Mouse (Mus musculus) fibroblast of lung, adult 2 months (primary cell): Measurements from ENCODE around the gene Efnb1.
"Not testable (repeated sequence)": the region's sequence is repeated elsewhere in the genome, so short reads cannot be mapped to it uniquely, and the experiment has no call there.

Source experiments
- DNase-seq: peaks from one replicate; pipeline ENCODE4 v3.0.0-alpha.2; 2011; ENCODE audit warnings: low read depth

The Efnb1 gene

DNA sequence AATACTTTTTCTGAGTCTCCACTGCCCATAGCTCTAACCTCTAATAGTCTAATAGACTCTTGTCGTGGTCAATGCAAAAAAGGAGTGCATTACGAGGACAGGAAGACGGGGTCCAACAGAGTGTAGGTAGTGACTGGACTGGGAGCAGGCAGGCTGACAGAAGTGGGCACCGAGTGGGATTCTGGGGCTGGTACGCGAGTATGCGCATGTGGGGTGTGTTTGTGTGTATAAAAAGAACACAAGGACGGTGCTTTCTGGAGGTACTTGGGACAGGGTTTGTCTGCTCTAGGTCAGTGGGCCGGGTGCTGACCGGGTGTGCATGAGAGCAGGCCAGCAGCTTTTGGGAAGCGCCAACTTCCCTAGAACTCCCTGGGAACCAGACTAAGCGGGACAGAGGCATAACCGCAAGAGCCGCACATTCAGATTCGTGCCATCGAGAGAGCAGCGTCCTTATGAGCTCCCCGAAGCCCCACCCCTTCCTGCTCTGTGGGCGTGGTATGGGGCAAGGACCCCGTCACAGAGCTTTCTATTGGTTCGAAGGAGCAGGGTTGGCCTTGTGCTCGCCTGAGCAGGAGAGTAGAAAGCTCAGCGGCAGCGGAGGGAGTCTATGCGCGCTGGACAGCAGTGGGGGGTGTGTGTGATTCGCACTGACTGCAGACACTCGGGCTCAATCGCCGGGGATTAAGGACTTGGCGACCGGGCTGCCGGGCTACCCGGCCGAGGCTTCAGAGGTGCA, at the start of gene Efnb1:
Efnb1 (plus strand) TSS at position 608 of the 736 bp plus-strand sequence.
- peak; percentile 85 for DNase-seq

DNA sequence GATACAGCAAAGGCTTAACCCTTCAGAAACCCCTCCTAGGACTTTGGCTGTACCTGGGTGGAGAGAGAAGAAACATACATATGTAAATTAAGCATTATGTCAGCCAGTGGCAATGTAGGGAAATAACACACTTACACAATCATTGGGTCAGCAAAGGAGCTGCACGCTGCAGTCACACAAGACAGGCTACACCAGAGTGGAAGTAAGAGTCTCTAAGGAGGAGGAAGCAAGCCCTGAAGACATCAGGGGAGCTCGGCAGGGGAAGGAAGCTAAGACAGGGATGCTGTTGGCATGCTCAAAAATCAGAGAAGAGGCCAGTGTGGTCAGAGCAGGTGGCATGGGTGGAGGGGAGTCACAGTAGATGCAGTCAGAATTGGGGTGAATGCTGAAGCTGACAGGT, 43.2 kb upstream of the Efnb1 start:
- no peak for DNase-seq

DNA sequence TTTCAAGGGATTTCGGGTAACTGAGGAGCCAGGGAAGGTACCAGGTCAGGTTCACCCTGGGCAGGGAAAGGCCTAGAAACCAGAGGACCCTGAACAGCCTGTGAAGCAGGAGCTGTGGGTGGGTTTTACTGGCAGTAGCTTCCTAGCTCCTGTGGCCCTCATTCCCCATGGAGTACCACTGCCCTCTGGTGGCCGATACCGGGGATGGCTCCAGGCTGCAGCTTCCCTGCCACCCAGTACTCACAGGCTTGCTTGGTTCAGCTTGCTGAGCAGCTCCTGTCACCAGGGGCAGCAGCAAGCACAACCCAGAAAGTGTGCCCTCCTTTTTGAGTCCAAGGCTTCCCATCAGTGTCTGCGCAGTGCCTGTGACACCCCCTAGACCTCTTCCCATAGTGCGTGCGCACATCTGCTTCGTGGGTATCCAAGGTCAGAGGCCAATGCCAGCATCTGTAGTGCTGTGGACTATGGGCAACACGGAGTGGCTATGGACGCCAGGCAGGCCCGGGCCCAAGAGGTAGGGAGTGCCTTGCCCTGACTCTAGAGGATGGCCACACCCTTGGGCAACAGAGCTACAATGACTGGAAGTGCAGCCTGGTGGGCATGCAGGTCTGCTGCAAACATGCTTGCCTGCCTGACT, 24.7 kb upstream of the Efnb1 start:
- DNase-seq: not testable (repeated sequence)

DNA sequence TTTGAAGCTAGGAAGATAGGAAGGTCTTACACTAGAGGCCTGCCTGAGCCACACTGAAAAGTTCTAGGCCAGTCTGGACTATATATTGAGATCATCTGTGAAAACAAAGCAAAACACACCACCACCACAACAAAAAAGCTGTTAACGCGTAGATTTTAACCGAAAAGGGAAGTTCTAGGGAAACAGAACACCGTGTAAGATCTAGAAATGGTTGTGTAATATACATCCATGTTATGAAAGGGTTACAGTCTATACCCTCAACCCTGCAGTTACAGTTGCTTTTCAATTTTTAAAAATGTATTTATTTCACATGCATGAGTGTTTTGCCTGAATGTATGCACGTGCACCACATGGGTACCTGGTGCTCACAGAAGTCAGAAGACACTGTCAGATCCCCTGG, 16.4 kb upstream of the Efnb1 start:
- no peak for DNase-seq

DNA sequence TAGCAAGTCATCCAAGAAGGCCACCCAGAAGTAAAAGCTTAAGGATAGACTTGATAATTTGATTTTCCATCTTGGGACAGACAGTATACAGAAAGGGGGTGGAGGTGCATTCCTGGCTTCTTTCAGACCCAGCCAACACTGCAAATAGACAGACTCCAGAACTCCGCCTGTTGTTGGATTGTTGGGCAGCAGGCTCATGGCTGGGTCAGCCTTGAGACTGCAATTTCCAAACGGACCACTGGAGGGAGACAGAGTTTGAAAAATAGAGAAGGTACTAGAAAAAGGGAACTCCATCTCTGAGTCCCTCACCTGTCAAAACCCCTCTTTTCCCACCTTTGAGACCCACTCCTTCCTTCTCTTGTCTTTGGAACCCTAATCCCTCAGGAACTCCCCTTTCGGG, 5.9 kb upstream of the Efnb1 start:
- DNase-seq: no peak

DNA sequence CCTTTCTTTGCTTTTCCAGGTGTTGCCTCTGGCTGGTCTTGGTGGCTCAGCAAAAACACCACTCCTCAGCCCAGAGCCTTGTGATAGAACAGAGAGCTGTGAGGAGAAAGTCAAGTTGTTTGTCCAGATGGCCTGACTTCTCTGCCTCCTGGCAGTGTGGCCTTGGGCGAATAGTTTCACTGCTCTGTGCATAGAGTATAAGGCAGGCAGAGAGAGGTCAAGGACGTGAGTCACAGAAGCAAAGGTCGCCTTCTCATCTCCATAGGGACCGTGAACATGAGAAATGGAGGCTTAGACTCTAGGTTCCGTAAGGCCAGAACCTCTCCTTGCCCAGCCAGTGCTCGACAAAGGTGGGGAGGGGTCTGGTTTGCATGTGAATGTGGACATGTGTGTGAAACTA, 3.4 kb upstream of the Efnb1 start:
- no peak for DNase-seq

DNA sequence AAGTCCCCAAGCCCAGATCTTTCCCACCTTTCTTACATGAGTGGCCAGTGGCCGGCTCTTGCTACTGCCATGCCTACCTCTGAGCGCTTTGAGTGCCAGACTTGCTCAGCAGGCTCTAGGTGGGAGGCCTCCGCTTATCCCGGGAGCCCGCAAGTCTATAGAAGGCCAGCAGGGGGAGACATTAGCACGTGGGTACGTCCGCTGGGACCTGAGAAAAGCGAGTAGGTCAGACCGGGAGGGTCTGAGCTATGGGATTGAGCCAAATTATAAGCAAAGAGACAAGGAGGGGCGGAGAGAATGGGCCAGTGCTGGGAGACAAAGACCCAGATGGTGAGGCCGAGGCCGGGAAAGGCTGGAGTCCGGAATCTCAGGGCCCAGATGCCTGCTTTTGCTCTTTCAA, 1.0 kb upstream of the Efnb1 start:
- no peak for DNase-seq

DNA sequence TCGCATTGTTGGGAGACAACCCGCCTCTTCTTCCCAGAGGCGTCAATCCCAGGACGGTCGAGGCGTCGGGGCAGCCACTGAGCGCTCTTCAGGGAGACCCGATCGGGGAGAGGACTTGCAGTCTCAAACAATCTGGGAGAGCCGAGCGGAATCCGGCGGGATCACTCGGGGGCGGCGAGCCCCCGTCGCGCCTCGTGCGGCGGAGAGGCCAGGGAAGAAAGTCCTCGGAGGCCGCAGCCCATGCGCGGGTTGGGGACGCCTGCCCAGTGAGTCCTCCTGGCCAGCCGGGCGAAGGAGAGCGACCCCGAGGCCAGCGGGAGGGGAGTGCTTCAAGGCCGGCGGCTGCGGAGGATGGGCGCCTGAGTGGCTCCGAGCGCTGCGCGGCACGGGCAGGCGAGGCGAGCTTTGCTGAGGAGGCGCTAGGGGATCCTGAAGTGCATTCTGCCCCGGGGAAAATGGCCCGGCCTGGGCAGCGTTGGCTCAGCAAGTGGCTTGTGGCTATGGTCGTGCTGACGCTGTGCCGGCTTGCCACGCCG, 569 bp downstream of the Efnb1 start:
- DNase-seq: no peak

DNA sequence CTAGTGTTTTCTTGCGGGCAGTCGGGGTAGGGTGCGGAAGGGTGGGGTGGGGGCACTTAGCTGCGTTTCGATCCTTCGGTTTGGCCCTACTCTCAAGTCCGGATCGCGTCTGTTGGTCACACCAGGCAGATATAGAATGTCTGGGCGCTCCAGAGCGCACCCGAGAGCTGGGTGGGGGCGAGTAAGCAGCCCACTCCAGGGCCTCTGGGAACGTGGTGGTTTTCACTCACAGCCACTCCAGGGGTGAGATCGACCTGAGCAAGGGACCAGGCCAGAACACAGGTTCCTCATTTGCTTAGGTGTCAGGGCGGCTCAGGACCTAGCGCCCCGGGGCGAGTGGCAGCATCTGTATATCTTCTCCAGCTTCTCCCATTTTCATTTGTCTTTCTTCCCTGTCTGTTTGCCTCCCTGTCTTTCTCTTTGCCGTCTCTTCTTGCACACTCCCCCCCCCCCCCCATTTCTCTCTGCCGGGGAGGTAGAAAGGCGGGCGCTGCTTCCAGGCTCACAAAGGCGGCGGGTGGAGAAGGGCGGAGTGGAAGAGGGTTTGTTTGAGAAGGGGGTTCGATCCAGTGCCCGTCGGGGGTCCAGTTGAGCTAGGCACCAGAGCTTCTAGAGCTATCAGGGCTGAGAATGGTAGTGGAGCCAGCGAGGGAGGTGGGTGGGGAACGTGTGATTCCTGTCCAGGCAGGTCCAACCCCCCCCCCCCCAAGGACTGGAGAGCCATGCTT, 1.4 kb downstream of the Efnb1 start:
- no peak for DNase-seq

DNA sequence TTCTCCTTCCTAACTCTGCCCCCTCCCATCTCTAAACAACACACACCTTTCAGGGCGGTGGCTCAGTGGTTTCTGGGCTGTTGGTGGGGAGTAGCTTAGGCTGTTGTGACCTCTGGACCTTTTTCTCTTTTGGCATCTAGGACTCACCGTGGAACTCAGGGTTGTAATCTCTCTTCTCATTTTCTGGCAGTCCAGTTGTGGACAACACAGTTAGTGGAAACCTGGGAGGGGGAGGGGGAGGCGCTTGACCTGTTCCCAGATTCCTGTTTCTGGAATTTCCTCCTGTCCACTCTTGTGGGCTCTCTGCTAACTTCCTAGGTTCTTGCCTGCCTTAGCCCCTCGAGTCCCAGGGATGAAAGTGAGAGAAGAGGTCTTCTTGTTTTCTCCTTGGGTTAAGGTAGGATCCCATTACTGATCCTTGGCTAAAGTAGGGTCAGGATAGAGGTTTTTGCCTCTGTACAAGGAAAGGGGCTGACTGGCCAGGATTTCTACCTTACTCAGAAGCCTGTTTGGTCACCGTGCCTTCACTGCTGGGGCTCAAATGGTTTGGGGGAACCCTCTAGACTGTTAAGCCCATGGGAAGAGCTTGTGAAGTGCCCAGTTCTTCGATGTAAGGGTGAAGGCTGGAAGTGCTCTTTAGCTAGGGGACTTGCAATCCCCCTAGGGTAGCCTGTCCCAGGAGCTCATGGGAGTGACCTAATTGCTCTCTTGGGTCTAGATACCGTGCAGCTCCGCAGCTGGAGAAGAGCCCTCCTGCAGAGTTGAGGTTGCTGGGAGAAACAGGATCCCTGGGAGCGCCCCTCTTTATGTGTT, 2.2 kb downstream of the Efnb1 start:
- no peak for DNase-seq

DNA sequence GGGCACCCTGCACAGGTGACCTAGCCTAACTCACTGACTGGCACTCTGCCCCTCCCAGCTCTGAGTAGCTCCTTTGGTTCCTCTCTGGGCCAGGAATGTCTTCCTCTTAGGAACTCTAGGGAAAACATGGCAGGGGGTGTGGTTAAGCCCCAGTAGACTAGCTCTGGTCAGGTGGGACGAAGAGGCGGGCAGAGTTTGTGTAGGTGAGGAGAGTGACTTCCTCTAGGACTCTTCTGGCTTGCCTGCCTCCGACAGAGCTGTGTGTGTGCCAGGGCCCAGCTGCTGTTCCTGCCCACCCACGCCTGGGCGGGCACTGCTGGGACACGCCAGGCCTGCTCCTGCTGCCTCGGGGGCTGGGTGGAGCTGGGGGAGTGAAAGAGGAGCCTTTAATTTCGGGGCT, 5.1 kb downstream of the Efnb1 start:
- DNase-seq: no peak

DNA sequence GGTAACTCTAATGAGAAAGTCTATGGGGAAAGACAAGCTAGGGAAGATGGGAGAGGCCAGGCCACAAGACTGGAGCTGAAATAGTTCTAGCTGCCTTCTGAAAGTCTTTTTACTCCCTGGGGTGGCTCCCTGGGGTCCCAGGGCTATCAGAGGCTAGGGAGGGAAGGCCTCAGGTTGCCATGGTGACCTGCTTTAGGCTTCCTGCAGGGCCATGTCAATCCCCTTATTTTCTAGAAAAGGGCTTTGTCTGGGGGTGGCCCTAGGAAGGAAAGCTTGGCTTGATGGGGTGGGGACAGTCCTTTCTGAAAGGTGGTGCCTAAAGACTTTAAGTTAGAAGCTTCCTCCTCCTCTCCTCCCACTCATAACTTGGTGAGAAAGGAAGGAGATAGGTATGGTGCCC, 6.0 kb downstream of the Efnb1 start:
- DNase-seq: no peak

DNA sequence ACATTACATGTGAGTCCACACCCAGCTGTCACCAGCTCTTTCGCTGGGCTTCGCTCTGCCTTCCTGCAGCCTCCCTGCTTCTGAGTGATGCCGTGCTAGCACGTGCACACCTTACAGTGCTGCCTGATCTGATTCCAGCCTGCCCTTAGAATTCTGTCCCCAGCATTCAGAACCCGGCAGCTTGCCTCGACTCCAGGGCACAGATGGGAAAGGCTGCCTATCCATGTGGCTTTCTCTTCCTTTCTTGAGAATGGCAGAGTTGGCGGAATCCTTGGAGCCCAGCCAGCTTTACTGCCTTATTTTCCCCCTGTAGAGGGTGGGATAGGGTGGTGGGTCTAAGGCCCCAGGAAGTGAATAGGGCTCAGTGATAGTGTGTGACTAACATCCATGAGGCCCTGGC, 9.6 kb downstream of the Efnb1 start:
- DNase-seq: no peak

DNA sequence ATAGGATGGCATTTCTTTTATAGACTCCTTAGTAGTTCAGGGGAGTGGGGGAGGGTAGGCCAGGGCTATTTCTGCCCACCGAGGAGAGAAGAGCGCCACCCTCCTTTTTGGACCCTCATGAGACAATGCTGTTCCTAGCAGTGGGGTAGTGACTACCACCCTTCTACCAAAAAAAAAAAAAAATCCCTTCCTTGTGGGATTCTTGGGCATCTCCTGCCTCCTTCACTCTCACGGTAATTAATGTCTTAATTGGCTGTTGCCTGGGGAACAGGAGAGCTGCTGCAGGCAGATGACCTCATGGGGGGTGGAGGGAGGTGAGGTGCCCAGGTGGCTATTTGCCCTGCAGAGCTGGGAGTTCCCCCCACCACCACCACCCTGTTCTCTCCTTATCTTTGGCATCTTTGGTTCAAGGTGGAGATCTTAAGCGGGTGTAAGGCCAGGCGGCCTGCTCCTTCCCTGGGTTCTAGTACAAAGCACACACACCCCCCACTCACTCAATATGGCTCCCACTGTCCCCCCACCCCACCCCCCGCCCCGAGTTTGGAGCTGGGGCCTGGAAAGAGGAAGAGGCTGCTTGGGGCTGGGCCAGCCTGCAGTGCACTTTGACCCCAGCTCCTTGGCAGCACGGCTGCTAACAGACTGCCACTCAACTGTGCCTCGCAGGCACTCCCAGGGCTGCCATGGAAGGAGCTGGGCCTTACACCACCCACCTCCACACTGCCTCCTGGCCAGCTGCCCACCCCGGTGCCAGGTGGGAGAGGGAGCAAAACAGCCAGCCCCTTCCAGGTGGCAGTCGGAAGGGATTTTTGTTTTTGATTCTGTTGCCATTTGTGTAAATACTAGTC, 12.4 kb downstream of the Efnb1 start:
- no peak for DNase-seq

DNA sequence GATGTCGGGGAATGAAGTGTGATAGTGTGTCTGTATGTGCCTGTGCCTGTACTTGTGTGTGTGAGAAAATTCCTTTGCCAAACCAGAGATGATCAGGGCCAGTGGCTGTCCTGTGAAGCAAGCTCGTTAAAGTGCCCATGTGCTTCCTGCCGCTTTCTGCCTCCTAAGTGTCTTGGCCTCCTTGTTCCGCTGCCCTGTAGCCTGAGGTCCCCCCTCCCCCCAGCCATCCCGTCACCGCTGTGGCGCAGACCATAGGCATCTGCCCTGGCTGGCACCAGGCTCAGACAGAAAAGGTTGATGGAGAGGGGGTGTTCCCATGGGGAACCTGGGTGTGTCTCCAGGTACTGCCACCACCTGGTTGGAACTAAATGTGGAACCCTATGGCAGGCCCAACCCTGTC, 13.1 kb downstream of the Efnb1 start:
- DNase-seq: no peak

DNA sequence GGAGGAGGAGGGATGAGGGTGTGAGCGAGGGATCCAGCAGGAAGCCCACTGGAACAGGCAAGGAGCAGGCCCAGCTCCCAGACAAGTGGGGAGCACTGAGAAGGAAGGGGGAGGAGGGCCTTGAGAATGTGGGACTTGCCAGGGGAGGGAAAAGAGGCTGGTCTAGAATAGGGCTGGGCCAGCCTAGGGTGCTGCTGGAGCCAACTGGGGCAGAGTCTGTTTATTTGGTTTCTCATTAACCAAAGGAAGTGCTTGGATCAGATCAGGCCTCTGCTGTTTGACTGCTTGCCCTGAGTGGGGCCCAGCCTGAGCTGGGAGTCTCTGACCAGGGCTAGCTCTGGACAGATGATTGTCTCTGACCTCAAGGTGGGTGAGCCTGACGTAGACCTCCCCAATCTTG, 14.0 kb downstream of the Efnb1 start:
- no peak for DNase-seq

DNA sequence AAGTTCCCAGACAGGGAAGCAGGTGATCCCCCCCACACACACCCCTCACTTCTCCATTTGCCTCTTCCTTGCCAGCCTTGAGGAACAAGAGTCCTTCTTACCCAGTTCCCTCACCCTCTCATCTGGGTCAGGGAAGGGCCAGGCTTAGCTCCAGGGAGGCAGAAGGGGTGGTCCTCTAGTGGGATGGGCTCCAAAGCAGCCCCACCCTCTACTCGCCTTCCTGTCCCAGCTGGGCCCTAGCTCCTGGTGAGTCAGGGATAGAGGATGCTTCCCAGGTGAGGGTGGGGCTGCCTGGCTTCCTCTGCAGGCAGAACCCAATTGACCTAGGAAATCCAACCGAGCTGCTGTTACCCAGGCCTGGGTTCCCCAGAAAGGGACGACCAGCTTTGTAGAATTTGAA, 14.8 kb downstream of the Efnb1 start:
- DNase-seq: no peak

DNA sequence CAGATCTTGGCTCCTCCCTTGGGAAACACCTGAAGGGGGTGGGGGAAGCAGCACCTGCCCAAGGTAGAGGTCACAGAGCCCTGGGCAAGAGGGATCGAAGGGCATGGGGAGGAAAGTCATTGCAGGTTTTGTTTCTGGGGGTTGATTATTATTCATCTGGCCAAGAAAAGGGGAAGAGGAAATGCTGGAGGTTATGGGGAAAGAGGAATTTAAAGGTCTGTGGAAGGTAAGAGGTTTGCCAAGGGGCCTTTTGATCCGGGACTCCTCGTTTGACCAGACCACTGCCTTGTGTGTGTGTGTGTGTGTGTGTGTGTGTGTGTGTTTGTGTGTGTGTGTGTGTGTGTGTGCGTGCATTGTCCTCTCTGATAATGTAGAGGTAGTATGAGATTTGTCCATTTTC, 15.5 kb downstream of the Efnb1 start:
- DNase-seq: no peak

DNA sequence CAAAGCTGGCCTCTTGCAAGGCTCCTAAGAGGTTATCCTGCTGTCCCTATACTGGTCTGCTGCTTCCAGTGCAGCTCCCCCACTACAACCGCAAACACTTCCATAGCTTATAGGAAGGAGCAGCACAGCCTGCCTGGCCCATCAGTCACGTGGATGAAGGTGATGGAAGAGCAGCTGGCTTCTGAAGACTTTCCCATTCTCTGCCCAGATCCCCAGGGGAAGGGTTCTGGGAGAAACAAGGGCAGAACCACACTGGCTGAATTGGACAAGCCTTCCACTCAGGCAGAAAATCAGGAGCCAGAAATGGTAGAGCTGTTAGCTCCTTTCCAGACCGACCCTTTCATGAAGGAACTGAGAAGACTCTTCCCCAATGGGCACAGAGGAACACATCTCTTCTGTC, 16.2 kb downstream of the Efnb1 start:
- DNase-seq: no peak

DNA sequence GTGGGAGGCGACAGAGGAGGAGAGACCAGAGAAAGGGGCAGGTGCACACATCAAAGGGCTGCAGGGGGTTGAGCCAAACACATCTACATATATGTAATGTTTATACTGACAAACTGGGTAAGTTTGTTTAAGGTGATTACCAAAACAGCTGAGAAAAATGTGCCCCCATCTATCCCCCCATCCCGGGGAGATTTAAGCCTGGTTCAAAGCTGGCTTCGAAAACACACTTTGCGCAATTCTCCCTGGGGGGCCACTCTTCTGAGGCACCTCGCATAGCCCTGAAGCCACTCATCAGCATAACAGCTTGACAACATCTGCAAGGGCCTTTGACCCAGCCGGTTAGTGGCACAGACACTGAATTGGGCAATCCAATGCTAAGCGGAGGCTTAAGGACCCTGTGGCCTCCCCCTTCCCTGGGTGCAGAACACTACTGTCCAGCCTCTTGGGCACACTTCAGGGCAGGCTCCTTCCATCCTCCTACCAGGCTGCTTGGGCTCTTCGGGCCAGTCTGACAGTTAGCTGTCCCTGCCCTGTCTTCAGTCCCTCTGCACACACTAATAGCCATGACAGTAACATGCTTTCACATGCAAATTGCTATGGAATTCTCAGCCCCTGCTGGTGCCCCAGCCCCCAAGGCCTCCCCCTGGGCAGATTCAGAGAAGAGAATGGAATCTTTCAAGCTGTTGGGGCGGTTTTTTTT, 16.8 kb downstream of the Efnb1 start:
- no peak for DNase-seq

DNA sequence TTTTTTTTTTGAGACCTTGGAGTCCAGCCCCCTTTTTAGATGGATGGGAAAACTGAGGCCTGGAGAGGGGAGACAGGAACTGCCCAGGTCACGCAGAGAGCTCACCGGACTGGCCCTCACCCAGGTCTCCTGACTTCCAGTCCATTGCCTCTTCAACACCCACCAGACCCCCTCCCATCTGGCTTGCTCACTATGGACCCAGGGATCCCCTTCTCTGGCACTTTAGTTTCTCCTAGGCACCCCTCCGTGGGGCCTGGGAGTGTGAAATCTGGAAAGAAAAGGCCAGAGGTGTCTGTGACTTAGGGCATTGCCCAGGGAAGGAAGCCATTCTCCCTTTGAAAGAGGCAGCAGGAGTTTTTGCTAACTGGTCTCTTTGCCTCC, 17.3 kb downstream of the Efnb1 start:
- DNase-seq: no peak
